Mouse (Mus musculus) brain, embryonic 14.5 days (tissue): ENCODE results near the gene Crisp2.

Source experiments
- CTCF ChIP-seq: fragments of 200-500 bp; IDR thresholded peaks from 2 replicates; pipeline ENCODE4 v1.5.1; 2012; ENCODE audit warnings: inconsistent platforms, mild to moderate bottlenecking, moderate library complexity, borderline replicate concordance; ENCODE audit not compliant: insufficient read depth, insufficient read length; ENCODE audit errors: extremely low read depth
- POLR2A ChIP-seq: fragments of 200-500 bp; IDR thresholded peaks from 2 replicates; pipeline ENCODE4 v1.6.1; 2012; ENCODE audit warnings: mild to moderate bottlenecking, inconsistent platforms, borderline replicate concordance; ENCODE audit not compliant: poor library complexity, insufficient read depth, insufficient read length, severe bottlenecking; ENCODE audit errors: extremely low read depth

DNA sequence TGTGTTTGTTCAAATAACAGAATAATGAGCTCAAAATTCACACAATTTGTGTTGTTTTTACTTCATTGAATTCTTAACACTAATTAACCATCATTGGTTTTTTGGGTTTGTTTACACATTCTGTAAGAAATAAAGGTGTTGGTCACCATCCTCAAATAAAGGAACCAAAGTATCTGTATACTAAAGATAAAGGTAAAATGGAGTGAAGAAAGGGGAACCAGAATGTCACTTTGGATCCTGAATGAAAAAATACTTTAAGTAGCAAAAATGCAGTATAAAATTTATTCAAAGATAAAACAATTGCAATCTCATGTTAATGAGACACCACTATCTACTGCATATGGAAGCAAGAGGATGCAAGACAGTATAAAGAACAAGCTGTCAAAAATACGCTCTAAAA is 4.8 kb upstream of the Crisp2 start:
- no peak for TF ChIP-seq CTCF
- no peak for TF ChIP-seq POLR2A
